Mouse (Mus musculus): ENCODE data around the gene Usp31. TPM values are rescaled to one million over a fixed set of nuclear protein-coding genes. Genes with fewer than 3 reads are reported as not detected.
A peak's percentile ranks its signal among the peaks of the same experiment; 100 is the strongest.

Usp31 gene
- polyA plus RNA-seq, 1 experiment from 2014 or later: 2.5 TPM

GRCm38 (mm10) chr7:121640998-121641762 is 65.9 kb downstream of the Usp31 start:
- no peaks in the 10 kb centered on the region for H3K36me3 ChIP-seq (ENCODE audit: control insufficient read depth, insufficient read depth, low read length)
- H3K27ac ChIP-seq (replicated peaks; ENCODE audit: low read depth, low read length): no peak overlapping the region
- no peak for ATAC-seq (ENCODE audit: insufficient number of reproducible peaks, low FRiP score, low TSS enrichment, low read depth)
- H3K9ac ChIP-seq (ENCODE audit: low read length): no peak overlapping the region
- H3K4me3 ChIP-seq (ENCODE audit: low read depth, low read length): no peak overlapping the region
- no peaks in the 10 kb centered on the region for H3K27me3 ChIP-seq (ENCODE audit: control insufficient read depth, insufficient read depth, low read length)
- no peaks in the 10 kb centered on the region for H3K9me3 ChIP-seq (ENCODE audit: control insufficient read depth, low read length)
- H3K4me2 ChIP-seq (ENCODE audit: low read depth, severe bottlenecking): no peak overlapping the region
- 64% methylated on average over 12 of the region's 12 CpGs for WGBS
- H3K4me1 ChIP-seq (ENCODE audit: control insufficient read depth, insufficient read depth, low read length): no peaks in the 10 kb centered on the region
- peak; percentile 60 for DNase-seq (ENCODE audit: low spot score)

- Histone ChIP-seq H3K27ac (replicated peaks; ENCODE audit: low read depth, low read length) (no peak overlapping the region), H3K9me3 (ENCODE audit: control insufficient read depth, low read length) (no peaks in the 10 kb centered on the region), H3K9ac (ENCODE audit: low read length) (no peak overlapping the region), H3K4me1 (ENCODE audit: control insufficient read depth, insufficient read depth, low read length) (no peaks in the 10 kb centered on the region), H3K36me3 (ENCODE audit: control insufficient read depth, insufficient read depth, low read length) (no peaks in the 10 kb centered on the region), H3K4me2 (ENCODE audit: low read depth, severe bottlenecking) (no peak overlapping the region), H3K27me3 (ENCODE audit: control insufficient read depth, insufficient read depth, low read length) (no peaks in the 10 kb centered on the region), H3K4me3 (ENCODE audit: low read depth, low read length) (no peak overlapping the region)
- WGBS: 80% methylated on average over 5 of the region's 5 CpGs
- DNase-seq (ENCODE audit: low spot score): no peak
- ATAC-seq (ENCODE audit: insufficient number of reproducible peaks, low FRiP score, low TSS enrichment, low read depth): no peak
Measured at GRCm38 (mm10) chr7:121636732-121637131, 70.3 kb downstream of the Usp31 start.

DNA sequence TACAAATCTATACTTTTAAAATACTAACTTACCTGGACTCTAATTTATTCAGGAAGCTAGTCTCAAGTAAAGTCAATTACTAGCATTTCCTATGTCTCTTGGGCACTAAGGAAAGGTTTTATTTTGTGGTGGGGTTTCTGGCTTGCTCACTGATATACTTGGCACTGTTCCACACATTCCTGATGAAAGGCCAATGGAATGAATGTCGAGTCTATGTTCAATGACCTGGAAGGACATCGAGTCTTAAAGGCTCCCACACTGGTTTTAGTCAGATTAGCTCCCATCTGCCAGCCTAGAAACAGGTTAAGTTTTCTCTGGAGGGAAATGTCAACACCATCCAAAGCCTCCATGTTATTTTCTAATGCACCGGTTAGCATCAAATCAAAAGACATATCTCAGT is 72.8 kb downstream of the Usp31 start:
- no peak for ATAC-seq (ENCODE audit: insufficient number of reproducible peaks, low FRiP score, low TSS enrichment, low read depth)
- Histone ChIP-seq H3K9ac (ENCODE audit: low read length) (no peak overlapping the region), H3K36me3 (ENCODE audit: control insufficient read depth, insufficient read depth, low read length) (no peaks in the 10 kb centered on the region), H3K9me3 (ENCODE audit: control insufficient read depth, low read length) (no peaks in the 10 kb centered on the region), H3K4me3 (ENCODE audit: low read depth, low read length) (no peak overlapping the region), H3K27me3 (ENCODE audit: control insufficient read depth, insufficient read depth, low read length) (no peaks in the 10 kb centered on the region), H3K4me1 (ENCODE audit: control insufficient read depth, insufficient read depth, low read length) (no peaks in the 10 kb centered on the region), H3K4me2 (ENCODE audit: low read depth, severe bottlenecking) (no peak overlapping the region), H3K27ac (replicated peaks; ENCODE audit: low read depth, low read length) (no peak overlapping the region)
- 85% methylated on average over 3 of the region's 3 CpGs for WGBS
- DNase-seq (ENCODE audit: low spot score): no peak

DNA sequence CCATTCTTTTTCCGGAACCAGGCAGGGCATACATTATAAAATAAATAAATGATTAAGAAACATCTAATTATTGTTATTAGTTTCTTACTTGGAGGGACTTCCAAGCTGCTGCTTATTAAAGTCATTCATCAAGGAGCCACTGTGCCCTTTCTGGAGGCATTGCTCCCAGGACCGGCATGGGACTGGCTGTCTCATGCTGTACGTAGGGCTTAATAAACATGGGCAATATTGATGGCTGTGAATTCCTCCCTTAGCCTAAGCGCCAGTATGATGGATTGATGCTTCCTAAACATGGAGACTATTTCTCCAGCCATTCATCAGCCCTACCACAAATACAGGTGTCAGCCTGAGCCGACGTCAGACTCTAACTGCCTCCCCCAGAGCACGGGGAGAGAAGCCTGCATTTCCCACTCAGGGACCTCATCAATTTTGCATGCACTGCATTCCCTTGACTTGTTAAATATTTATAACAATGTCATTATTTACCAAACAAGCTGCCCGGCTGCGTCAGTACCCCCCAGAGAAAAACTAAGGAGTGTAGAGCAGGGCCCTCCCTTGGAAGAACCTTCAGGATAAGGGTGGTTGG is 84.1 kb downstream of the Usp31 start:
- Histone ChIP-seq H3K36me3 (ENCODE audit: control insufficient read depth, insufficient read depth, low read length) (no peaks in the 10 kb centered on the region), H3K9ac (ENCODE audit: low read length) (no peak overlapping the region), H3K27me3 (ENCODE audit: control insufficient read depth, insufficient read depth, low read length) (no peaks in the 10 kb centered on the region), H3K9me3 (ENCODE audit: control insufficient read depth, low read length) (no peaks in the 10 kb centered on the region), H3K4me2 (ENCODE audit: low read depth, severe bottlenecking) (no peak overlapping the region), H3K27ac (replicated peaks; ENCODE audit: low read depth, low read length) (no peak overlapping the region), H3K4me3 (ENCODE audit: low read depth, low read length) (no peak overlapping the region), H3K4me1 (ENCODE audit: control insufficient read depth, insufficient read depth, low read length) (no peaks in the 10 kb centered on the region)
- ATAC-seq (ENCODE audit: insufficient number of reproducible peaks, low FRiP score, low TSS enrichment, low read depth): no peak
- 68% methylated on average over 9 of the region's 9 CpGs for WGBS
- DNase-seq (ENCODE audit: low spot score): no peak

GRCm38 (mm10) chr7:121622433-121622832 is 84.6 kb downstream of the Usp31 start:
- Histone ChIP-seq H3K9me3 (ENCODE audit: control insufficient read depth, low read length) (no peaks in the 10 kb centered on the region), H3K4me1 (ENCODE audit: control insufficient read depth, insufficient read depth, low read length) (no peaks in the 10 kb centered on the region), H3K36me3 (ENCODE audit: control insufficient read depth, insufficient read depth, low read length) (no peaks in the 10 kb centered on the region), H3K4me3 (ENCODE audit: low read depth, low read length) (no peak overlapping the region), H3K27me3 (ENCODE audit: control insufficient read depth, insufficient read depth, low read length) (no peaks in the 10 kb centered on the region), H3K4me2 (ENCODE audit: low read depth, severe bottlenecking) (no peak overlapping the region), H3K27ac (replicated peaks; ENCODE audit: low read depth, low read length) (no peak overlapping the region), H3K9ac (ENCODE audit: low read length) (no peak overlapping the region)
- no peak for ATAC-seq (ENCODE audit: insufficient number of reproducible peaks, low FRiP score, low TSS enrichment, low read depth)
- DNase-seq (ENCODE audit: low spot score): no peak
- WGBS: 72% methylated on average over 6 of the region's 6 CpGs

GRCm38 (mm10) chr7:121601697-121602096 is 105.4 kb downstream of the Usp31 start:
- Histone ChIP-seq H3K27me3 (ENCODE audit: control insufficient read depth, insufficient read depth, low read length) (no peaks in the 10 kb centered on the region), H3K9ac (ENCODE audit: low read length) (no peak overlapping the region), H3K4me3 (ENCODE audit: low read depth, low read length) (no peak overlapping the region), H3K4me2 (ENCODE audit: low read depth, severe bottlenecking) (no peak overlapping the region), H3K4me1 (ENCODE audit: control insufficient read depth, insufficient read depth, low read length) (no peaks in the 10 kb centered on the region), H3K9me3 (ENCODE audit: control insufficient read depth, low read length) (no peaks in the 10 kb centered on the region), H3K36me3 (ENCODE audit: control insufficient read depth, insufficient read depth, low read length) (no peaks in the 10 kb centered on the region), H3K27ac (replicated peaks; ENCODE audit: low read depth, low read length) (no peak overlapping the region)
- WGBS: 42% methylated on average over 4 of the region's 4 CpGs
- no peak for ATAC-seq (ENCODE audit: insufficient number of reproducible peaks, low FRiP score, low TSS enrichment, low read depth)
- peak; percentile 78 for DNase-seq (ENCODE audit: low spot score)

- H3K4me2 ChIP-seq (ENCODE audit: low read depth, severe bottlenecking): no peak overlapping the region
- H3K4me3 ChIP-seq (ENCODE audit: low read depth, low read length): no peak overlapping the region
- H3K36me3 ChIP-seq (ENCODE audit: control insufficient read depth, insufficient read depth, low read length): no peaks in the 10 kb centered on the region
- no peak overlapping the region for H3K9ac ChIP-seq (ENCODE audit: low read length)
- no peaks in the 10 kb centered on the region for H3K4me1 ChIP-seq (ENCODE audit: control insufficient read depth, insufficient read depth, low read length)
- ATAC-seq (ENCODE audit: insufficient number of reproducible peaks, low FRiP score, low TSS enrichment, low read depth): no peak
- H3K27ac ChIP-seq (replicated peaks; ENCODE audit: low read depth, low read length): no peak overlapping the region
- 71% methylated on average over 3 of the region's 3 CpGs for WGBS
- no peaks in the 10 kb centered on the region for H3K9me3 ChIP-seq (ENCODE audit: control insufficient read depth, low read length)
- H3K27me3 ChIP-seq (ENCODE audit: control insufficient read depth, insufficient read depth, low read length): no peaks in the 10 kb centered on the region
- DNase-seq (ENCODE audit: low spot score): peak; percentile 84
Measured at GRCm38 (mm10) chr7:121596401-121596800, 110.7 kb downstream of the Usp31 start.

- DNase-seq (ENCODE audit: low spot score): no peak
- no peaks in the 10 kb centered on the region for H3K4me1 ChIP-seq (ENCODE audit: control insufficient read depth, insufficient read depth, low read length)
- no peak overlapping the region for H3K27ac ChIP-seq (replicated peaks; ENCODE audit: low read depth, low read length)
- no peak overlapping the region for H3K4me3 ChIP-seq (ENCODE audit: low read depth, low read length)
- H3K36me3 ChIP-seq (ENCODE audit: control insufficient read depth, insufficient read depth, low read length): no peaks in the 10 kb centered on the region
- H3K9me3 ChIP-seq (ENCODE audit: control insufficient read depth, low read length): no peaks in the 10 kb centered on the region
- WGBS: 80% methylated on average over 4 of the region's 4 CpGs
- ATAC-seq (ENCODE audit: insufficient number of reproducible peaks, low FRiP score, low TSS enrichment, low read depth): no peak
- no peak overlapping the region for H3K9ac ChIP-seq (ENCODE audit: low read length)
- H3K27me3 ChIP-seq (ENCODE audit: control insufficient read depth, insufficient read depth, low read length): no peaks in the 10 kb centered on the region
- H3K4me2 ChIP-seq (ENCODE audit: low read depth, severe bottlenecking): no peak overlapping the region
Measured at GRCm38 (mm10) chr7:121595496-121595895, 111.6 kb downstream of the Usp31 start.

Measured in limb, embryonic 11.5 days (tissue).